Mouse (Mus musculus) sigmoid colon, adult 10 weeks (tissue): ENCODE results near the gene Cul9. TPM values are rescaled to one million over a fixed set of nuclear protein-coding genes. Genes with fewer than 3 reads are reported as not detected.

Experiments
- polyA plus RNA-seq: library from polyadenylated mRNA; stranded (reverse); fragments of 350-450 nt; fragmentation: Illumina TruSeq; extraction: RNeasy Lipid Tissue Mini Kit (QIAGEN cat#74804); gene quantifications from one replicate; pipeline ENCODE4 v1.2.3, GENCODE M21; 2014; ENCODE audit warnings: low read depth, low replicate concordance

The Cul9 gene
- 0.44 TPM for polyA plus RNA-seq

DNA sequence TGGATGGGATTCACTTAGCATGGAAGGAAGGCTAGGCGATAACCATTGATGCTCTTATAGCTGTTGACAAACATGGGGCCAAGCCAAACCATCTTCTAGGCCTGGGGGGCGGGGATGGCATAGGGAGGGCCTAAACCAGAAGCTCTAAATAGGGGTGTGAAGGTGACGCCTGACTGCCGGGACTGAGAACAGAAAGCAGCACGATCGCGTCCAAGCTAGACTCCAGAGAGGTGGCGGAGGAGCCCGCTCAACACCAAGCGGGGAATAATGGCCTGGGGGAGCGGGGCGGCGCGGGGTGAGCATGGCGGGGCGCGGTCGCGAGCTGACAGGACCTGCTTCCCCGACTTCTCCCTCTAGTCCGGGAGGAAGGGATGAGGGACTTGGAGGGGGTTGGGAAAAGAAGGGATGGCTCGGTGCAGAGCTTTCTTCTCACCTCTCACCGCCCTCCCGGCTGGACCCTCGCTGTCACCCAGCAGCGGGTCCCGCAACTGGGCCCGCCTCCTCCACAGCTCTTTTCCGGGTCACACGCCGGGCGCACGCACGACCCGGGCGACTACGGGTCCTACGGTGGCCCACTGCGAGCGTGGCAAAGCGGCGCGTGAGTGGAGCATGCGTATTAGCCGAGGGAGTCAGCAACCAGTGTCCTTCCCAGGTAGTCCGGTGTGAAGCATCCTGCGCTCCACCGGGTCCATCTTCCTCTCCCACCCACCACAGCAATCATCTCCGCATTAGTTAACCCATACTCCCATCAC, at the start of gene Cul9:
Gene Cul9, minus strand, starts transcription at position 576 of the 752 bp plus-strand sequence.

GRCm38 (mm10) chr17:46555673-46556583, 9.7 kb upstream of the Cul9 start, which contains the start of gene Srf:
Gene Srf, minus strand, starts transcription at chr17:46556175.

DNA sequence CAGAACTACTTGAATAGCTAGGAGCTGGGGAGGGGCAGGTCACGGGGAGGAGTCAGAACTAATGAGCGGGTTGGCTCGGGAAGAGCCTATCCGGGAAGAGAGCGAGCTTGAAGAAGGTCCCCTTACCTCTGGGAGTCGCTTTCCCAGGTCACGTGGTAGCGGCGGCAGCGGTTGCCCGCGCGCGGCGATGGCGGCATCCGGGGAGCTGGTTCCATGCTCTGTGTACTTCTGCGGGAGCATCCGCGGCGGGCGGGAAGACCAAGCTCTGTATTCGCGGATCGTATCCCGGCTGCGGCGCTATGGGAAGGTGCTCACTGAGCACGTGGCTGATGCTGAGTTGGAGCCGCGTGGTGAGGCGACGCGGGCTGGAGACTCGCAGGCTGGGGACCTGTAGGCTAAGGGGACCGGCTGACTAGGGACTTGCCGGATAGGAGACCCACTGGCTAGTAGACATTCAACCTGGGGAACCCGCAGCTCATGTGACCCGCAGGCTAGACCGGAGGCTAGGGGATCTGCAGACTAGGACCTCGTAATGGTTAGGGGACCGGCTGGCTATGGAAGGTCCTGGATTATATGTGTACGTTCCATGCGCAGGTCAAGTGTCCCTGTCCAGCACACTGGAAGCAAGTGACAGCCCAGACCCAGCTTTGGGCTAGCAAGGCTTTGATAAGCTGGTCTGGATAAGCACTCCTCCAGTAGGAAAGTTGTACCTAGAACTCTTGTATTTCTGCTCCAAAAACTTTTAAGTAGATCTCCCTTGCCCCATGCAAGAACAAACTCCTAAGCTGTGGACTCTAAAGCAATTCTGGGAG, 49.4 kb downstream of the Cul9 start, which contains the start of gene Dnph1:
Gene Dnph1, plus strand, starts transcription at position 89 of the 812 bp plus-strand sequence.

GRCm38 (mm10) chr17:46487431-46487830, 58.8 kb downstream of the Cul9 start, which contains the start of gene Ttbk1:
Gene Ttbk1, minus strand, starts transcription at chr17:46487675.

Other genes starting within 250 kb of the Cul9 start
- not detected for gene Dlk2, start 249.0 kb downstream of the Cul9 start, polyA plus RNA-seq
- 0.22 TPM for gene Abcc10, start 218.0 kb downstream of the Cul9 start, polyA plus RNA-seq
- 37.2 TPM for gene Zfp318, start 162.7 kb downstream of the Cul9 start, polyA plus RNA-seq
- not detected for gene Crip3, start 117.5 kb downstream of the Cul9 start, polyA plus RNA-seq
- not detected for gene Slc22a7, start 107.9 kb downstream of the Cul9 start, polyA plus RNA-seq
- gene Ttbk1, start 58.7 kb downstream of the Cul9 start, polyA plus RNA-seq = 0.09 TPM
- 1.1 TPM for gene Dnph1, start 49.7 kb downstream of the Cul9 start, polyA plus RNA-seq
- gene Srf, start 9.8 kb upstream of the Cul9 start, polyA plus RNA-seq = 0.22 TPM
- not detected for gene Ptk7, start 83.1 kb upstream of the Cul9 start, polyA plus RNA-seq
- 0.41 TPM for gene Klc4, start 99.6 kb upstream of the Cul9 start, polyA plus RNA-seq
- 0.95 TPM for gene Mrpl2, start 99.8 kb upstream of the Cul9 start, polyA plus RNA-seq
- 0.19 TPM for gene Cul7, start 103.9 kb upstream of the Cul9 start, polyA plus RNA-seq
- 3.3 TPM for gene Rrp36, start 128.0 kb upstream of the Cul9 start, polyA plus RNA-seq
- 4.2 TPM for gene Mea1, start 132.4 kb upstream of the Cul9 start, polyA plus RNA-seq
- gene Klhdc3, start 134.5 kb upstream of the Cul9 start, polyA plus RNA-seq = 5.9 TPM
- 8.6 TPM for gene Ppp2r5d, start 158.7 kb upstream of the Cul9 start, polyA plus RNA-seq
- gene Pex6, start 165.1 kb upstream of the Cul9 start, polyA plus RNA-seq = 0.50 TPM
- not detected for gene Gnmt, start 182.8 kb upstream of the Cul9 start, polyA plus RNA-seq
- 3.1 TPM for gene Cnpy3, start 205.8 kb upstream of the Cul9 start, polyA plus RNA-seq
- gene Ptcra, start 217.3 kb upstream of the Cul9 start, polyA plus RNA-seq = not detected
- 13.0 TPM for gene 2310039H08Rik, start 226.2 kb upstream of the Cul9 start, polyA plus RNA-seq
- 25.2 TPM for gene Rpl7l1, start 236.3 kb upstream of the Cul9 start, polyA plus RNA-seq